Mouse (Mus musculus): ENCODE results near the gene Spock1. TPM values are rescaled to one million over a fixed set of nuclear protein-coding genes. Genes with fewer than 3 reads are reported as not detected.
A peak's percentile ranks its signal among the peaks of the same experiment; 100 is the strongest.

Spock1 gene
- total and polyA plus RNA-seq, 2 experiments from 2014 or later = 64.6 to 69.4 TPM

GRCm38 (mm10) chr13:57582314-57582976 lies 325.7 kb downstream of the Spock1 start:
- H3K4me3 ChIP-seq (ENCODE audit: low read depth, low read length) = no peak overlapping the region
- H3K27ac ChIP-seq (ENCODE audit: low read depth, low read length) = no peak overlapping the region
- ATAC-seq (peak; percentile 40), DNase-seq (no peak)
- H3K36me3 ChIP-seq (ENCODE audit: insufficient read depth) = no peaks in the 10 kb centered on the region
- WGBS = 63% methylated on average over 12 of the region's 12 CpGs
- H3K4me1 ChIP-seq (ENCODE audit: insufficient read depth) = 0 out of 2 replicates have a peak, but pooled peaks cover 4% of the 10 kb centered on the region
- H3K9me3 ChIP-seq (ENCODE audit: low read length) = no peaks in the 10 kb centered on the region
- no peak for TF ChIP-seq CTCF (IDR thresholded peaks at IDR 0.05; ENCODE audit: low read depth)
- no peaks in the 10 kb centered on the region for H3K27me3 ChIP-seq (ENCODE audit: insufficient read depth, low read length)
- H3K4me2 ChIP-seq (ENCODE audit: low read depth) = no peak overlapping the region
- no peak overlapping the region for H3K9ac ChIP-seq

- WGBS = 91% methylated on average over 5 of the region's 5 CpGs
- Histone ChIP-seq H3K4me1 (ENCODE audit: insufficient read depth) (0 out of 2 replicates have a peak, but pooled peaks cover 2% of the 10 kb centered on the region), H3K9me3 (ENCODE audit: low read length) (no peaks in the 10 kb centered on the region), H3K36me3 (ENCODE audit: insufficient read depth) (no peaks in the 10 kb centered on the region), H3K9ac (no peak overlapping the region), H3K27me3 (ENCODE audit: insufficient read depth, low read length) (no peaks in the 10 kb centered on the region), H3K4me3 (ENCODE audit: low read depth, low read length) (no peak overlapping the region), H3K27ac (ENCODE audit: low read depth, low read length) (no peak overlapping the region), H3K4me2 (ENCODE audit: low read depth) (no peak overlapping the region)
- DNase-seq = no peak
- no peak for ATAC-seq
- no peak for TF ChIP-seq CTCF (IDR thresholded peaks at IDR 0.05; ENCODE audit: low read depth)
Measured at GRCm38 (mm10) chr13:57577541-57578244, 330.4 kb downstream of the Spock1 start.

- 75% methylated on average over 4 of the region's 4 CpGs for WGBS
Measured at GRCm38 (mm10) chr13:57573501-57573900, 334.6 kb downstream of the Spock1 start.

GRCm38 (mm10) chr13:57568404-57568803 lies 339.7 kb downstream of the Spock1 start:
- Histone ChIP-seq H3K4me3 (ENCODE audit: low read depth, low read length) (no peak overlapping the region), H3K27me3 (ENCODE audit: insufficient read depth, low read length) (no peaks in the 10 kb centered on the region), H3K27ac (ENCODE audit: low read depth, low read length) (no peak overlapping the region), H3K4me2 (ENCODE audit: low read depth) (no peak overlapping the region), H3K36me3 (ENCODE audit: insufficient read depth) (no peaks in the 10 kb centered on the region), H3K9ac (no peak overlapping the region), H3K4me1 (ENCODE audit: insufficient read depth) (no peaks in the 10 kb centered on the region; the same call in 1 of the 2 replicates), H3K9me3 (ENCODE audit: low read length) (no peaks in the 10 kb centered on the region)
- WGBS = 89% methylated on average over 8 of the region's 8 CpGs
- ATAC-seq (no peak), DNase-seq (no peak)
- no peak for TF ChIP-seq CTCF (IDR thresholded peaks at IDR 0.05; ENCODE audit: low read depth)

More at GRCm38 (mm10) chr13:57573501-57573900, 334.6 kb downstream of the Spock1 start:
- no peaks in the 10 kb centered on the region for H3K4me1 ChIP-seq (ENCODE audit: insufficient read depth)
- H3K27ac ChIP-seq (ENCODE audit: low read depth, low read length) = no peak overlapping the region
- H3K27me3 ChIP-seq (ENCODE audit: insufficient read depth, low read length) = no peaks in the 10 kb centered on the region
- no peak overlapping the region for H3K9ac ChIP-seq
- H3K4me3 ChIP-seq (ENCODE audit: low read depth, low read length) = no peak overlapping the region
- TF ChIP-seq CTCF (IDR thresholded peaks at IDR 0.05; ENCODE audit: low read depth) = no peak
- H3K9me3 ChIP-seq (ENCODE audit: low read length) = no peaks in the 10 kb centered on the region
- DNase-seq = no peak
- H3K4me2 ChIP-seq (ENCODE audit: low read depth) = no peak overlapping the region
- no peak for ATAC-seq
- no peaks in the 10 kb centered on the region for H3K36me3 ChIP-seq (ENCODE audit: insufficient read depth)

- Histone ChIP-seq H3K4me3 (ENCODE audit: low read depth, low read length) (no peak overlapping the region), H3K27me3 (ENCODE audit: insufficient read depth, low read length) (no peaks in the 10 kb centered on the region), H3K9me3 (ENCODE audit: low read length) (no peaks in the 10 kb centered on the region), H3K27ac (ENCODE audit: low read depth, low read length) (no peak overlapping the region), H3K9ac (no peak overlapping the region), H3K36me3 (ENCODE audit: insufficient read depth) (no peaks in the 10 kb centered on the region), H3K4me2 (ENCODE audit: low read depth) (no peak overlapping the region), H3K4me1 (ENCODE audit: insufficient read depth) (no peaks in the 10 kb centered on the region)
- DNase-seq = no peak
- 60% methylated on average over 4 of the region's 4 CpGs for WGBS
- ATAC-seq = no peak
- no peak for TF ChIP-seq CTCF (IDR thresholded peaks at IDR 0.05; ENCODE audit: low read depth)
Measured at GRCm38 (mm10) chr13:57555186-57555585, 352.9 kb downstream of the Spock1 start.

- Histone ChIP-seq H3K4me3 (ENCODE audit: low read depth, low read length) (no peak overlapping the region), H3K27ac (ENCODE audit: low read depth, low read length) (no peak overlapping the region), H3K4me1 (ENCODE audit: insufficient read depth) (no peaks in the 10 kb centered on the region), H3K9me3 (ENCODE audit: low read length) (no peaks in the 10 kb centered on the region), H3K36me3 (ENCODE audit: insufficient read depth) (no peaks in the 10 kb centered on the region), H3K4me2 (ENCODE audit: low read depth) (no peak overlapping the region), H3K27me3 (ENCODE audit: insufficient read depth, low read length) (no peaks in the 10 kb centered on the region), H3K9ac (no peak overlapping the region)
- ATAC-seq (0 out of 2 replicates have a peak, but pooled peaks have one; percentile 16), DNase-seq (no peak)
- 22% methylated on average over 5 of the region's 5 CpGs for WGBS
- peak; percentile 71 for TF ChIP-seq CTCF (IDR thresholded peaks at IDR 0.05; ENCODE audit: low read depth)
Measured at GRCm38 (mm10) chr13:57549743-57550142, 358.4 kb downstream of the Spock1 start.

- ATAC-seq = peak; percentile 53; the same call in 1 of the 2 replicates
- no peaks in the 10 kb centered on the region for H3K27me3 ChIP-seq (ENCODE audit: insufficient read depth, low read length)
- no peaks in the 10 kb centered on the region for H3K9me3 ChIP-seq (ENCODE audit: low read length)
- WGBS = 41% methylated on average over 8 of the region's 8 CpGs
- H3K36me3 ChIP-seq (ENCODE audit: insufficient read depth) = no peaks in the 10 kb centered on the region
- peak overlapping the region; percentile 29; the same call in 1 of the 2 replicates for H3K27ac ChIP-seq (ENCODE audit: low read depth, low read length)
- no peak for TF ChIP-seq CTCF (IDR thresholded peaks at IDR 0.05; ENCODE audit: low read depth)
- no peaks in the 10 kb centered on the region for H3K4me1 ChIP-seq (ENCODE audit: insufficient read depth)
- peak; percentile 16 for DNase-seq
- no peak overlapping the region for H3K9ac ChIP-seq
- H3K4me3 ChIP-seq (ENCODE audit: low read depth, low read length) = no peak overlapping the region
- H3K4me2 ChIP-seq (ENCODE audit: low read depth) = no peak overlapping the region
Measured at GRCm38 (mm10) chr13:57536988-57537547, 371.1 kb downstream of the Spock1 start.
